Mouse (Mus musculus) intestine, embryonic 15.5 days (tissue): ENCODE data around the gene Sestd1. TPM values are rescaled to one million over a fixed set of nuclear protein-coding genes. Genes with fewer than 3 reads are reported as not detected.
A peak's percentile ranks its signal among the peaks of the same experiment; 100 is the strongest.

ENCODE experiments used
- ATAC-seq: fragments of 200-750 bp; cut with Nextera tagmentation; 2 replicates; pipeline ENCODE4 v1.8.0; 2017; ENCODE audit warnings: moderate TSS enrichment, moderate library complexity
- H3K27ac ChIP-seq: fragments of 300-500 bp; sonication (generic); 2 replicates; pipeline ENCODE4 v1.5.1; 2015; ENCODE audit warnings: mild to moderate bottlenecking, inconsistent platforms
- H3K27me3 ChIP-seq: fragments of 300-500 bp; sonication (generic); replicated peaks from 2 replicates; pipeline ENCODE4 v1.6.1; 2015; ENCODE audit warnings: inconsistent platforms
- H3K36me3 ChIP-seq: fragments of 300-500 bp; sonication (generic); 2 replicates; pipeline ENCODE4 v1.6.1; 2015; ENCODE audit warnings: inconsistent platforms
- H3K4me1 ChIP-seq: fragments of 300-500 bp; sonication (generic); replicated peaks from 2 replicates; pipeline ENCODE4 v1.6.1; 2015; ENCODE audit warnings: inconsistent platforms
- H3K4me2 ChIP-seq: fragments of 300-500 bp; sonication (generic); replicated peaks from 2 replicates; pipeline ENCODE4 v1.6.1; 2015; ENCODE audit warnings: mild to moderate bottlenecking, inconsistent platforms
- H3K4me3 ChIP-seq: fragments of 300-500 bp; sonication (generic); replicated peaks from 2 replicates; pipeline ENCODE4 v1.5.1; 2015; ENCODE audit warnings: inconsistent platforms
- H3K9ac ChIP-seq: fragments of 300-500 bp; sonication (generic); 2 replicates; pipeline ENCODE4 v1.6.1; 2015; ENCODE audit warnings: inconsistent platforms
- H3K9me3 ChIP-seq: fragments of 300-500 bp; sonication (generic); 2 replicates; pipeline ENCODE4 v1.6.1; 2016; ENCODE audit warnings: inconsistent platforms
- WGBS: fragments of 180-500 bp; shearing (Covaris S2); methylation state at CpG from one replicate; pipeline ENCODE4 v1.1.7; 2015; 5-methylcytosine and 5-hydroxymethylcytosine counted together
- polyA plus RNA-seq: library from polyadenylated mRNA; unstranded; fragments of >200 nt; fragmentation: Nextera tagmentation; extraction: Ambion mirVana; gene quantifications from 2 replicates; pipeline ENCODE4 v1.2.1, GENCODE M21; 2015

Gene Sestd1
- polyA plus RNA-seq, 1 experiment from 2014 or later: 17.3 TPM

DNA sequence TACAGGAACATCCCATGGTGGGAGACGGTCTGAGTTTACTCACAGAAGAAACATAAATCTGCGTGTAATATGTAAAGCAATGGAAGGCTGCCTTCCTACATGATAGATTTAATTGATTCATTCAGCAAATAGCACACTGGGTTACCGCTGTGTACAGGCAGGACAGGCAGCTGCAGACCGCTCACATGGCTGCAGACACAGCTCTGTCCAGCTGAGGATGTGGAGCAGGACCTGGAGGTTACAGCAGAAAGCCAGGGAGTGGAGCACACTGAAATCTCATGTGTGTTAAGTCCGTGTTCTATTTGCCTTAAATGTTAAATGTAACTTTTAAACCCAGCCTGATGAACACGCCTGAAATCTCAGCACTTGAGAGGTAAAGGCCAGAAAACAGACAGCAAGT is 38.1 kb downstream of the Sestd1 start:
- no peak for ATAC-seq
- WGBS: 83% methylated on average over 6 of the region's 6 CpGs
- Histone ChIP-seq H3K4me3 (no peak overlapping the region), H3K4me1 (no peaks in the 10 kb centered on the region), H3K36me3 (peaks cover 8% of the 10 kb centered on the region; the same call in 1 of the 2 replicates), H3K27ac (no peak overlapping the region), H3K27me3 (no peaks in the 10 kb centered on the region), H3K4me2 (no peak overlapping the region), H3K9ac (no peak overlapping the region), H3K9me3 (no peaks in the 10 kb centered on the region)

GRCm38 (mm10) chr2:77238607-77239006 is 41.8 kb downstream of the Sestd1 start:
- Histone ChIP-seq H3K4me2 (no peak overlapping the region), H3K27me3 (no peaks in the 10 kb centered on the region), H3K27ac (no peak overlapping the region), H3K36me3 (peaks cover 8% of the 10 kb centered on the region; the same call in 1 of the 2 replicates), H3K9me3 (no peaks in the 10 kb centered on the region), H3K4me3 (no peak overlapping the region), H3K9ac (no peak overlapping the region), H3K4me1 (no peaks in the 10 kb centered on the region)
- ATAC-seq: no peak
- WGBS: 89% methylated on average over 3 of the region's 3 CpGs

GRCm38 (mm10) chr2:77238046-77238445 is 42.3 kb downstream of the Sestd1 start:
- no peak overlapping the region for H3K4me2 ChIP-seq
- 81% methylated on average over 3 of the region's 3 CpGs for WGBS
- H3K9me3 ChIP-seq: no peaks in the 10 kb centered on the region
- no peak for ATAC-seq
- no peak overlapping the region for H3K27ac ChIP-seq
- no peaks in the 10 kb centered on the region for H3K4me1 ChIP-seq
- no peak overlapping the region for H3K4me3 ChIP-seq
- peaks cover 8% of the 10 kb centered on the region; the same call in 1 of the 2 replicates for H3K36me3 ChIP-seq
- no peaks in the 10 kb centered on the region for H3K27me3 ChIP-seq
- H3K9ac ChIP-seq: no peak overlapping the region

GRCm38 (mm10) chr2:77236860-77237259 is 43.5 kb downstream of the Sestd1 start:
- Histone ChIP-seq H3K36me3 (peaks cover 13% of the 10 kb centered on the region), H3K27me3 (no peaks in the 10 kb centered on the region), H3K9me3 (no peaks in the 10 kb centered on the region), H3K4me2 (no peak overlapping the region), H3K4me1 (no peaks in the 10 kb centered on the region), H3K4me3 (no peak overlapping the region), H3K9ac (no peak overlapping the region), H3K27ac (no peak overlapping the region)
- 88% methylated on average over 4 of the region's 4 CpGs for WGBS
- ATAC-seq: no peak

- Histone ChIP-seq H3K27me3 (no peaks in the 10 kb centered on the region), H3K4me1 (no peaks in the 10 kb centered on the region), H3K4me2 (no peak overlapping the region), H3K4me3 (no peak overlapping the region), H3K36me3 (peaks cover 18% of the 10 kb centered on the region), H3K27ac (no peak overlapping the region), H3K9ac (no peak overlapping the region), H3K9me3 (no peaks in the 10 kb centered on the region)
- no peak for ATAC-seq
- WGBS: 94% methylated on average over 4 of the region's 4 CpGs
Observed at GRCm38 (mm10) chr2:77235896-77236295, 44.5 kb downstream of the Sestd1 start.

- Histone ChIP-seq H3K4me2 (no peak overlapping the region), H3K9me3 (no peaks in the 10 kb centered on the region), H3K27me3 (no peaks in the 10 kb centered on the region), H3K4me3 (no peak overlapping the region), H3K27ac (no peak overlapping the region), H3K36me3 (peaks cover 14% of the 10 kb centered on the region), H3K9ac (no peak overlapping the region), H3K4me1 (no peaks in the 10 kb centered on the region)
- no peak for ATAC-seq
- 98% methylated on average over 2 of the region's 2 CpGs for WGBS
Observed at GRCm38 (mm10) chr2:77232604-77233003, 47.8 kb downstream of the Sestd1 start.

DNA sequence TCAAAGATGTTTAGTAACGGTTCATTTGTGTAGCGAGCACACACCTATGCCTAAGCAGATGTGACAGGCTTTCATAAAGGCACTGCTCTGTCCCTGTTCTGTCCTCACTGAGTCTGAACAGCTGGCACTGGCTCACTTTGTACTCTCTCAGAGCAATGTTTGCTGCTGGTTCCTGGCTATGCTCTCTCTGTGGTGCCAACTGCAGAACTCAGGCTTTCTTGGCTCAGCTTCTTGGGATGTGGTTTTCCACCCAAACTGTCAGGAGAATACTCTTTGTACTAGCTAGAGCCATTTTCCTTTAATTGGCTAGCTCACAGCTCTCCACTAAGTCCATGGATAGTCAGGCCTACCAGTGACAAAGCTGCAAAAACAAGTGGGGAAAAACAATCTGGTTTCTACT is 59.4 kb downstream of the Sestd1 start:
- no peak overlapping the region for H3K27ac ChIP-seq
- H3K27me3 ChIP-seq: no peaks in the 10 kb centered on the region
- no peak overlapping the region for H3K4me3 ChIP-seq
- H3K9ac ChIP-seq: no peak overlapping the region
- 93% methylated on average over 2 of the region's 2 CpGs for WGBS
- no peaks in the 10 kb centered on the region for H3K36me3 ChIP-seq
- H3K9me3 ChIP-seq: no peaks in the 10 kb centered on the region
- no peak for ATAC-seq
- no peaks in the 10 kb centered on the region for H3K4me1 ChIP-seq
- H3K4me2 ChIP-seq: no peak overlapping the region

DNA sequence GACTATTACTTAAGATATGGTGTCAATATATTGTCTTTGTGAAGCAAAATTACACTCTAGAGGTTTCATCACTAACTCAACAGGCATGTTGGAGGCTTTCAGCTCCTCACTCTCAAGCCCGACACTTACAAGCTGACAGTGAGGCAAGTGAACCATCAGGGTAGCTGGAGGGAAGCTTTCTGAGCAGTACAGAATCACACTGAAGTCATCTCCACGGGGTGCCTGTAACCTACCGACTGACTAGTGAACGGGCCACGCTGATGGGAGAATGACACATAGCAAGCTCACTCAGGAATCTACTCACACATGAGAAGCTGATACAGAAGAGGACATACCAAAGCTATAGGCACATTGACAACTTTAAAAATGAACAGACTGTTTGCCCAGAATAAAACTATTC is 67.5 kb downstream of the Sestd1 start:
- Histone ChIP-seq H3K36me3 (0 out of 2 replicates have a peak, but pooled peaks cover 2% of the 10 kb centered on the region), H3K27me3 (no peaks in the 10 kb centered on the region), H3K9ac (no peak overlapping the region), H3K4me2 (no peak overlapping the region), H3K4me1 (no peaks in the 10 kb centered on the region), H3K9me3 (no peaks in the 10 kb centered on the region), H3K27ac (no peak overlapping the region), H3K4me3 (no peak overlapping the region)
- 87% methylated on average over 5 of the region's 5 CpGs for WGBS
- ATAC-seq: no peak

- Histone ChIP-seq H3K4me3 (no peak overlapping the region), H3K4me1 (no peaks in the 10 kb centered on the region), H3K36me3 (no peaks in the 10 kb centered on the region), H3K9ac (no peak overlapping the region), H3K9me3 (no peaks in the 10 kb centered on the region), H3K27ac (no peak overlapping the region), H3K27me3 (no peaks in the 10 kb centered on the region), H3K4me2 (no peak overlapping the region)
- 90% methylated on average over 3 of the region's 3 CpGs for WGBS
- no peak for ATAC-seq
Observed at GRCm38 (mm10) chr2:77206951-77207350, 73.4 kb downstream of the Sestd1 start.

GRCm38 (mm10) chr2:77203916-77204315 is 76.5 kb downstream of the Sestd1 start:
- no peaks in the 10 kb centered on the region for H3K9me3 ChIP-seq

GRCm38 (mm10) chr2:77201900-77202299 is 78.5 kb downstream of the Sestd1 start:
- Histone ChIP-seq H3K9ac (no peak overlapping the region), H3K27ac (no peak overlapping the region), H3K27me3 (no peaks in the 10 kb centered on the region), H3K36me3 (no peaks in the 10 kb centered on the region), H3K9me3 (no peaks in the 10 kb centered on the region), H3K4me3 (no peak overlapping the region), H3K4me2 (no peak overlapping the region), H3K4me1 (no peaks in the 10 kb centered on the region)
- ATAC-seq: no peak
- WGBS: 98% methylated on average over 1 of the region's 1 CpGs

More at GRCm38 (mm10) chr2:77203916-77204315, 76.5 kb downstream of the Sestd1 start:
- no peak overlapping the region for H3K27ac ChIP-seq
- H3K4me3 ChIP-seq: no peak overlapping the region
- WGBS: 51% methylated on average over 2 of the region's 2 CpGs
- no peak overlapping the region for H3K9ac ChIP-seq
- H3K4me1 ChIP-seq: no peaks in the 10 kb centered on the region
- no peak for ATAC-seq
- H3K27me3 ChIP-seq: no peaks in the 10 kb centered on the region
- H3K4me2 ChIP-seq: no peak overlapping the region
- no peaks in the 10 kb centered on the region for H3K36me3 ChIP-seq

- ATAC-seq: peak; percentile 70
- H3K4me3 ChIP-seq: no peak overlapping the region
- no peak overlapping the region for H3K4me2 ChIP-seq
- H3K9ac ChIP-seq: no peak overlapping the region
- no peak overlapping the region for H3K27ac ChIP-seq
- H3K4me1 ChIP-seq: no peaks in the 10 kb centered on the region
- no peaks in the 10 kb centered on the region for H3K27me3 ChIP-seq
- WGBS: 72% methylated on average over 5 of the region's 5 CpGs
- no peaks in the 10 kb centered on the region for H3K9me3 ChIP-seq
- no peaks in the 10 kb centered on the region for H3K36me3 ChIP-seq
Observed at GRCm38 (mm10) chr2:77200958-77201614, 79.3 kb downstream of the Sestd1 start.

DNA sequence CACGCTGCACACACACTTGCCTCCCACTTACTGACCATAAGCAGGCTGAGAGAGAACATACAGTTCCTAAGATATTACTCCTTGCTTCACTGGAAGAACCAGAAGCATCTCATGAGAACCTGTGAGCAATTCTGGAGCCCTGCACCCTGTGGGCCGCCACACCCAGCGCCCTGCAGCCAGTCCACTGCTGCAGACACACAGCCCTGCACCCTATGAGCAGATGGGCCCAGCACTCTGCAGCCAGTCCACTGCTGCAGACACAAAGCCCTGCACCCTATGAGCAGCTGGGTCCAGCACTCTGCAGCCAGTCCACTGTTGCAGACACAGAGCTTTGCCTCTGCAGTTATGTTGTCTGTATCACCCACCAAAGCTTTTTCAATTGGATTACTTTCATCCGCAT is 80.0 kb downstream of the Sestd1 start:
- H3K4me3 ChIP-seq: no peak overlapping the region
- H3K9me3 ChIP-seq: no peaks in the 10 kb centered on the region
- no peaks in the 10 kb centered on the region for H3K27me3 ChIP-seq
- no peak overlapping the region for H3K9ac ChIP-seq
- H3K27ac ChIP-seq: no peak overlapping the region
- no peaks in the 10 kb centered on the region for H3K4me1 ChIP-seq
- 87% methylated on average over 4 of the region's 4 CpGs for WGBS
- H3K36me3 ChIP-seq: no peaks in the 10 kb centered on the region
- no peak overlapping the region for H3K4me2 ChIP-seq
- ATAC-seq: no peak
